9 mouse cellular contexts compared by ENCODE assay signal in the genomic region with DNA sequence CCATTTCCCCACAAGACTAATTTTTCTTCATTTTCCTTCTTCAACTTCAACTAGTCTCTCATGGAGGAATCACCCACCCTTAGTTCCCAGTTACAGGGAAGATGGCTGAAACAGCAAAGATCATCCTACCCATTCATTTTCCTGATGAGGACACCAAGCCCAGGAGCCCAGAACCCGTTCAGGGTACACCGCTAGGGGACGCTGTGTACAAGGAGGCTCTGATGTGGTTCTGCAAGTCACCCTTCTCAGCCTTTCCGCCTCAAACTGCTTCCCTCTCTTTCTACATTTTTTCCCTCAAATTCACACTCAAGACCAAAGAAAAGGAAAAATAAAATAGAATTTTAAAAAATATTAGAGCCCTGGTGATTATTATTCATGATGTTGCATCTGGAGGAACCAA. TPM values are rescaled to one million over a fixed set of nuclear protein-coding genes. Genes with fewer than 3 reads are reported as not detected.
DNase-seq lines count a peak whose midpoint lies in the region; ATAC-seq lines count a peak whose summit lies in the region.
"Had no signal": no experiment of that assay in that cellular context is flagged by ENCODE, and none has a peak within 500 bp of the region (broad histone marks: within the 10 kb centered on the region; RNA-seq: fewer than 3 reads in every experiment).

No protein-coding gene starts in this region.

- peak overlapping the region; percentile 80 for H3K9ac ChIP-seq in intestine, embryonic 14.5 days (ENCODE audit: low read length)
- H3K9ac ChIP-seq in limb, embryonic 11.5 days (ENCODE audit: low read length), result peak overlapping the region; percentile 96
- no peak overlapping the region for H3K9ac ChIP-seq in midbrain, embryonic 12.5 days (replicated peaks)

- ATAC-seq in common myeloid progenitor, adult 5-6 weeks (replicated peaks; ENCODE audit: low read depth, poor library complexity, severe bottlenecking), result peak; percentile 76
- no peak for ATAC-seq in intestine, embryonic 14.5 days (replicated peaks; ENCODE audit: low FRiP score, low TSS enrichment, low read depth)
- no peak for ATAC-seq in limb, embryonic 11.5 days (ENCODE audit: insufficient number of reproducible peaks, low FRiP score, low TSS enrichment, low read depth)
- no peak for ATAC-seq in midbrain, embryonic 12.5 days (ENCODE audit: low FRiP score, low read depth)
- ATAC-seq in monocyte, adult 5-6 weeks (replicated peaks; ENCODE audit: insufficient number of reproducible peaks, low FRiP score, low TSS enrichment, poor library complexity, severe bottlenecking), result no peak

- DNase-seq in adrenal gland, adult (ENCODE audit: inconsistent age in 2 of 2, low spot score in 1 of 2), result peak; percentile 81 to 95
- peak; percentile 75 to 86 for DNase-seq in gastrocnemius, postnatal 36 days
- peak; percentile 95 for DNase-seq in intestine, embryonic 14.5 days (ENCODE audit: low spot score)
- peak; percentile 98 for DNase-seq in limb, embryonic 11.5 days (ENCODE audit: low spot score)
- peak; percentile 24 to 45 for DNase-seq in spleen, postnatal 14 days (ENCODE audit: low spot score in 2 of 2)

- H3K27ac ChIP-seq in intestine, embryonic 14.5 days (ENCODE audit: low read depth), result peak overlapping the region; percentile 89
- H3K27ac ChIP-seq in limb, embryonic 11.5 days (replicated peaks; ENCODE audit: low read depth, low read length), result peak overlapping the region; percentile 94; the same call in 1 of the 2 replicates
- H3K27ac ChIP-seq in midbrain, embryonic 12.5 days (replicated peaks), result no peak overlapping the region
- H3K27ac ChIP-seq: macrophage had no signal

- H3K4me3 ChIP-seq in intestine, embryonic 14.5 days (ENCODE audit: low read depth, low read length), result peak overlapping the region; percentile 63
- peak overlapping the region; percentile 94 for H3K4me3 ChIP-seq in limb, embryonic 11.5 days (ENCODE audit: low read depth, low read length)
- peak overlapping the region; percentile 67; the same call in 1 of the 2 replicates for H3K4me3 ChIP-seq in midbrain, embryonic 12.5 days

- intact Hi-C loops in gastrocnemius, postnatal 36 days (cut with DNase I), result loop anchor here (5.0 kb wide), 2 partner anchors 195 to 285 kb away; no protein-coding TSS in a partner anchor

- H3K36me3 ChIP-seq in intestine, embryonic 14.5 days (ENCODE audit: control insufficient read depth, insufficient read depth, low read length), result 0 out of 2 replicates have a peak, but pooled peaks cover 10% of the 10 kb centered on the region
- H3K36me3 ChIP-seq in limb, embryonic 11.5 days (ENCODE audit: control insufficient read depth, insufficient read depth, low read length), result peaks cover 6% of the 10 kb centered on the region; the same call in 1 of the 2 replicates
- no peaks in the 10 kb centered on the region for H3K36me3 ChIP-seq in midbrain, embryonic 12.5 days

- no peaks in the 10 kb centered on the region for H3K9me3 ChIP-seq in intestine, embryonic 14.5 days (ENCODE audit: control insufficient read depth, low read length)
- H3K9me3 ChIP-seq in limb, embryonic 11.5 days (ENCODE audit: control insufficient read depth, low read length), result no peaks in the 10 kb centered on the region
- H3K9me3 ChIP-seq in midbrain, embryonic 12.5 days, result no peaks in the 10 kb centered on the region

- no peaks in the 10 kb centered on the region for H3K27me3 ChIP-seq in intestine, embryonic 14.5 days (replicated peaks; ENCODE audit: control insufficient read depth, insufficient read depth, low read length)
- no peaks in the 10 kb centered on the region for H3K27me3 ChIP-seq in limb, embryonic 11.5 days (ENCODE audit: control insufficient read depth, insufficient read depth, low read length)
- peaks cover 28% of the 10 kb centered on the region for H3K27me3 ChIP-seq in midbrain, embryonic 12.5 days

- WGBS in intestine, embryonic 14.5 days, result 8% methylated on average over 4 of the region's 4 CpGs
- WGBS in limb, embryonic 11.5 days, result 0% methylated on average over 4 of the region's 4 CpGs
- 3% methylated on average over 4 of the region's 4 CpGs for WGBS in midbrain, embryonic 12.5 days

- H3K4me2 ChIP-seq in intestine, embryonic 14.5 days (ENCODE audit: low read length), result peak overlapping the region; percentile 95
- H3K4me2 ChIP-seq in limb, embryonic 11.5 days (ENCODE audit: low read depth, severe bottlenecking), result peak overlapping the region; percentile 77
- peak overlapping the region; percentile 88 for H3K4me2 ChIP-seq in midbrain, embryonic 12.5 days (replicated peaks)

- peaks cover 46% of the 10 kb centered on the region for H3K4me1 ChIP-seq in intestine, embryonic 14.5 days (replicated peaks; ENCODE audit: control insufficient read depth, insufficient read depth, low read length)
- H3K4me1 ChIP-seq in limb, embryonic 11.5 days (ENCODE audit: control insufficient read depth, insufficient read depth, low read length), result peaks cover 37% of the 10 kb centered on the region
- H3K4me1 ChIP-seq in midbrain, embryonic 12.5 days, result peaks cover 10% of the 10 kb centered on the region; the same call in 1 of the 2 replicates

RNA-seq across cellular contexts. Expression of gene Lpar1, which starts 1.9 kb away (rescaled TPM):
- 0.50 and 10.9 TPM in 2 replicates for total RNA-seq in common myeloid progenitor, adult 5-6 weeks (2017)
- total RNA-seq in gastrocnemius, postnatal 36 days (2021), result 10 to 100 TPM in 1 of 2 experiments, 1 to 10 TPM in 1; 8.3 to 10.5 TPM
- polyA plus RNA-seq in intestine, embryonic 14.5 days (2014; fragmentation: Nextera tagmentation; extraction: Ambion mirVana), result 57.0 and 66.2 TPM in 2 replicates
- 256 and 263 TPM in 2 replicates for polyA plus RNA-seq in limb, embryonic 11.5 days (2014; fragmentation: Nextera tagmentation; extraction: Ambion mirVana)
- 35.3 and 46.4 TPM in 2 replicates for polyA plus RNA-seq in midbrain, embryonic 12.5 days (2016; fragmentation: Nextera tagmentation; extraction: Ambion mirVana)
- 0.19 TPM in 1 of 3 replicates, not detected in the others for total RNA-seq in monocyte, adult 5-6 weeks (2017)

Comparison
In these comparisons a context has a peak if more than half of its experiments do, and no peak if none do; other contexts are left out.
1. DNase-seq: peak in every context shown above with its lines; median percentile 98 in limb, embryonic 11.5 days; 95 in intestine, embryonic 14.5 days; 88 in adrenal gland, adult; 80 in gastrocnemius, postnatal 36 days; 34 in spleen, postnatal 14 days.